Mouse (Mus musculus): Measurements from ENCODE around the gene Nup153. TPM values are rescaled to one million over a fixed set of nuclear protein-coding genes. Genes with fewer than 3 reads are reported as not detected.

Nup153 gene
- polyA plus RNA-seq, 1 experiment from 2014 or later, result 40.7 TPM

- H3K36me3 ChIP-seq, result peaks cover 34% of the 10 kb centered on the region
- H3K4me2 ChIP-seq (replicated peaks), result no peak overlapping the region
- WGBS, result 89% methylated on average over 1 of the region's 1 CpGs
- no peaks in the 10 kb centered on the region for H3K9me3 ChIP-seq
- H3K9ac ChIP-seq (replicated peaks), result no peak overlapping the region
- ATAC-seq (ENCODE audit: low FRiP score, low read depth), result no peak
- no peaks in the 10 kb centered on the region for H3K4me1 ChIP-seq
- no peaks in the 10 kb centered on the region for H3K27me3 ChIP-seq
- H3K4me3 ChIP-seq, result no peak overlapping the region
- H3K27ac ChIP-seq (replicated peaks), result no peak overlapping the region
Observed at GRCm38 (mm10) chr13:46695932-46696331, 31.8 kb downstream of the Nup153 start.

- H3K27ac ChIP-seq (replicated peaks), result no peak overlapping the region; the same call in none of the 2 replicates
- H3K36me3 ChIP-seq, result peaks cover 34% of the 10 kb centered on the region
- H3K4me3 ChIP-seq, result no peak overlapping the region
- H3K4me2 ChIP-seq (replicated peaks), result no peak overlapping the region
- no peaks in the 10 kb centered on the region for H3K9me3 ChIP-seq
- H3K9ac ChIP-seq (replicated peaks), result no peak overlapping the region
- no peaks in the 10 kb centered on the region for H3K27me3 ChIP-seq
- 71% methylated on average over 1 of the region's 1 CpGs for WGBS
- H3K4me1 ChIP-seq, result no peaks in the 10 kb centered on the region
- no peak for ATAC-seq (ENCODE audit: low FRiP score, low read depth)
Observed at GRCm38 (mm10) chr13:46695296-46695908, 32.3 kb downstream of the Nup153 start.

- 91% methylated on average over 4 of the region's 4 CpGs for WGBS
- ATAC-seq (ENCODE audit: low FRiP score, low read depth), result no peak
Observed at GRCm38 (mm10) chr13:46690559-46691241, 37.0 kb downstream of the Nup153 start.

GRCm38 (mm10) chr13:46683370-46683769 lies 44.4 kb downstream of the Nup153 start:
- H3K4me2 ChIP-seq (replicated peaks), result no peak overlapping the region
- H3K4me1 ChIP-seq, result no peaks in the 10 kb centered on the region
- H3K9me3 ChIP-seq, result no peaks in the 10 kb centered on the region
- H3K27me3 ChIP-seq, result no peaks in the 10 kb centered on the region
- no peak for ATAC-seq (ENCODE audit: low FRiP score, low read depth)
- H3K36me3 ChIP-seq, result peaks cover 59% of the 10 kb centered on the region
- no peak overlapping the region for H3K9ac ChIP-seq (replicated peaks)
- H3K4me3 ChIP-seq, result no peak overlapping the region
- 97% methylated on average over 1 of the region's 1 CpGs for WGBS
- no peak overlapping the region for H3K27ac ChIP-seq (replicated peaks)

More at GRCm38 (mm10) chr13:46690559-46691241, 37.0 kb downstream of the Nup153 start:
- no peak overlapping the region for H3K4me3 ChIP-seq
- H3K9me3 ChIP-seq, result no peaks in the 10 kb centered on the region
- H3K27me3 ChIP-seq, result no peaks in the 10 kb centered on the region
- H3K4me1 ChIP-seq, result no peaks in the 10 kb centered on the region
- H3K27ac ChIP-seq (replicated peaks), result no peak overlapping the region
- peaks cover 43% of the 10 kb centered on the region for H3K36me3 ChIP-seq
- no peak overlapping the region for H3K4me2 ChIP-seq (replicated peaks)
- H3K9ac ChIP-seq (replicated peaks), result no peak overlapping the region

- ATAC-seq (ENCODE audit: low FRiP score, low read depth), result no peak
- H3K9ac ChIP-seq (replicated peaks), result no peak overlapping the region
- peaks cover 61% of the 10 kb centered on the region for H3K36me3 ChIP-seq
- no peaks in the 10 kb centered on the region for H3K9me3 ChIP-seq
- H3K4me3 ChIP-seq, result no peak overlapping the region
- no peaks in the 10 kb centered on the region for H3K27me3 ChIP-seq
- no peak overlapping the region for H3K4me2 ChIP-seq (replicated peaks)
- 89% methylated on average over 2 of the region's 2 CpGs for WGBS
- H3K27ac ChIP-seq (replicated peaks), result no peak overlapping the region
- no peaks in the 10 kb centered on the region for H3K4me1 ChIP-seq
Observed at GRCm38 (mm10) chr13:46682921-46683320, 44.8 kb downstream of the Nup153 start.

- Histone ChIP-seq H3K4me2 (replicated peaks) (no peak overlapping the region), H3K4me3 (no peak overlapping the region), H3K27me3 (no peaks in the 10 kb centered on the region), H3K9ac (replicated peaks) (no peak overlapping the region), H3K27ac (replicated peaks) (no peak overlapping the region), H3K4me1 (no peaks in the 10 kb centered on the region), H3K36me3 (peaks cover 53% of the 10 kb centered on the region), H3K9me3 (no peaks in the 10 kb centered on the region)
- WGBS, result 90% methylated on average over 4 of the region's 4 CpGs
- no peak for ATAC-seq (ENCODE audit: low FRiP score, low read depth)
Observed at GRCm38 (mm10) chr13:46677721-46678120, 50.0 kb downstream of the Nup153 start.

GRCm38 (mm10) chr13:46674601-46675000 lies 53.1 kb downstream of the Nup153 start:
- peaks cover 15% of the 10 kb centered on the region for H3K4me1 ChIP-seq
- peaks cover 46% of the 10 kb centered on the region for H3K36me3 ChIP-seq
- no peak overlapping the region for H3K4me3 ChIP-seq
- no peak overlapping the region for H3K4me2 ChIP-seq (replicated peaks)
- H3K9ac ChIP-seq (replicated peaks), result no peak overlapping the region
- no peaks in the 10 kb centered on the region for H3K9me3 ChIP-seq
- ATAC-seq (ENCODE audit: low FRiP score, low read depth), result no peak
- no peaks in the 10 kb centered on the region for H3K27me3 ChIP-seq
- no peak overlapping the region for H3K27ac ChIP-seq (replicated peaks)
- 85% methylated on average over 2 of the region's 2 CpGs for WGBS

- Histone ChIP-seq H3K4me3 (peak overlapping the region; percentile 99), H3K9me3 (no peaks in the 10 kb centered on the region), H3K4me2 (replicated peaks) (peak overlapping the region; percentile 89), H3K9ac (replicated peaks) (peak overlapping the region; percentile 93), H3K4me1 (peaks cover 15% of the 10 kb centered on the region), H3K36me3 (peaks cover 33% of the 10 kb centered on the region), H3K27ac (replicated peaks) (no peak overlapping the region), H3K27me3 (no peaks in the 10 kb centered on the region)
- ATAC-seq (ENCODE audit: low FRiP score, low read depth), result no peak
- 70% methylated on average over 9 of the region's 9 CpGs for WGBS
Observed at GRCm38 (mm10) chr13:46670514-46670913, 57.2 kb downstream of the Nup153 start.

GRCm38 (mm10) chr13:46669620-46670271 lies 58.0 kb downstream of the Nup153 start:
- H3K4me2 ChIP-seq (replicated peaks), result peak overlapping the region; percentile 89
- peaks cover 15% of the 10 kb centered on the region for H3K4me1 ChIP-seq
- WGBS, result 2% methylated on average over 65 of the region's 96 CpGs
- H3K9ac ChIP-seq (replicated peaks), result peak overlapping the region; percentile 93
- peaks cover 25% of the 10 kb centered on the region for H3K36me3 ChIP-seq
- ATAC-seq (ENCODE audit: low FRiP score, low read depth), result peak; percentile 63
- H3K9me3 ChIP-seq, result no peaks in the 10 kb centered on the region
- H3K27ac ChIP-seq (replicated peaks), result peak overlapping the region; percentile 87
- H3K27me3 ChIP-seq, result no peaks in the 10 kb centered on the region
- H3K4me3 ChIP-seq, result peak overlapping the region; percentile 99

- Histone ChIP-seq H3K9me3 (no peaks in the 10 kb centered on the region), H3K27ac (replicated peaks) (peak within 1 kb of the TSS; percentile 87), H3K4me3 (peak within 1 kb of the TSS; percentile 99), H3K27me3 (no peaks in the 10 kb centered on the region), H3K4me2 (replicated peaks) (peak within 1 kb of the TSS; percentile 89), H3K4me1 (peaks cover 15% of the 10 kb centered on the region), H3K36me3 (peaks cover 19% of the 10 kb centered on the region), H3K9ac (replicated peaks) (peak within 1 kb of the TSS; percentile 93)
- ATAC-seq (ENCODE audit: low FRiP score, low read depth), result peak; percentile 95
- under 1% methylated on average over 45 of the region's 46 CpGs for WGBS
Observed at GRCm38 (mm10) chr13:46669048-46669619, 58.6 kb downstream of the Nup153 start, which contains the start of gene Fam8a1. Gene Fam8a1 (plus strand): TSS chr13:46669522.

- H3K9me3 ChIP-seq, result no peaks in the 10 kb centered on the region
- no peak for ATAC-seq (ENCODE audit: low FRiP score, low read depth)
- 28% methylated on average over 4 of the region's 4 CpGs for whole genome bisulfite sequencing
- no peaks in the 10 kb centered on the region for H3K36me3 ChIP-seq
- no peak overlapping the region for H3K4me2 ChIP-seq (replicated peaks)
- H3K4me3 ChIP-seq, result no peak overlapping the region
- no peaks in the 10 kb centered on the region for H3K27me3 ChIP-seq
- no peaks in the 10 kb centered on the region for H3K4me1 ChIP-seq
- H3K9ac ChIP-seq (replicated peaks), result no peak overlapping the region
- H3K27ac ChIP-seq (replicated peaks), result no peak overlapping the region
Observed at GRCm38 (mm10) chr13:46663461-46663964, 64.2 kb downstream of the Nup153 start.

- H3K9ac ChIP-seq (replicated peaks), result no peak overlapping the region
- 88% methylated on average over 5 of the region's 5 CpGs for WGBS
- no peak for ATAC-seq (ENCODE audit: low FRiP score, low read depth)
Observed at GRCm38 (mm10) chr13:46659211-46659610, 68.5 kb downstream of the Nup153 start.

More at GRCm38 (mm10) chr13:46659211-46659610, 68.5 kb downstream of the Nup153 start:
- H3K4me3 ChIP-seq, result no peak overlapping the region
- H3K4me2 ChIP-seq (replicated peaks), result no peak overlapping the region
- H3K27ac ChIP-seq (replicated peaks), result no peak overlapping the region
- H3K9me3 ChIP-seq, result no peaks in the 10 kb centered on the region
- no peaks in the 10 kb centered on the region for H3K27me3 ChIP-seq
- H3K4me1 ChIP-seq, result no peaks in the 10 kb centered on the region
- H3K36me3 ChIP-seq, result no peaks in the 10 kb centered on the region
